Mouse (Mus musculus) kidney, embryonic 14.5 days (tissue): ENCODE results near the gene Scai. TPM values are rescaled to one million over a fixed set of nuclear protein-coding genes. Genes with fewer than 3 reads are reported as not detected.

Source experiments
- ATAC-seq: fragments of 200-750 bp; cut with Nextera tagmentation; 2 replicates; pipeline ENCODE4 v1.8.0; 2017; ENCODE audit warnings: moderate number of reproducible peaks, mild to moderate bottlenecking, moderate TSS enrichment, moderate library complexity; ENCODE audit not compliant: low FRiP score, low TSS enrichment
- H3K27ac ChIP-seq: fragments of 300-500 bp; sonication (generic); 2 replicates; pipeline ENCODE4 v1.5.1; 2014; ENCODE audit warnings: low read depth, mild to moderate bottlenecking, low read length, moderate library complexity, mixed read lengths
- H3K27me3 ChIP-seq: fragments of 300-500 bp; sonication (generic); 2 replicates; pipeline ENCODE4 v1.6.1; 2014; ENCODE audit warnings: mild to moderate bottlenecking, low read length; ENCODE audit not compliant: control insufficient read depth, insufficient read depth
- H3K36me3 ChIP-seq: fragments of 300-500 bp; sonication (generic); 2 replicates; pipeline ENCODE4 v1.6.1; 2014; ENCODE audit warnings: low read length, mixed read lengths; ENCODE audit not compliant: control insufficient read depth, insufficient read depth
- H3K4me1 ChIP-seq: fragments of 300-500 bp; sonication (generic); 2 replicates; pipeline ENCODE4 v1.6.1; 2014; ENCODE audit warnings: low read length, mixed read lengths; ENCODE audit not compliant: control insufficient read depth, insufficient read depth
- H3K4me2 ChIP-seq: fragments of 300-500 bp; sonication (generic); replicated peaks from 2 replicates; pipeline ENCODE4 v1.6.1; 2014; ENCODE audit warnings: low read depth, mild to moderate bottlenecking, low read length
- H3K4me3 ChIP-seq: fragments of 300-500 bp; sonication (generic); 2 replicates; pipeline ENCODE4 v1.5.1; 2014; ENCODE audit warnings: mild to moderate bottlenecking, low read length
- H3K9ac ChIP-seq: fragments of 300-500 bp; sonication (generic); 2 replicates; pipeline ENCODE4 v1.6.1; 2014; ENCODE audit warnings: low read depth, mild to moderate bottlenecking, low read length, moderate library complexity
- H3K9me3 ChIP-seq: fragments of 300-500 bp; sonication (generic); 2 replicates; pipeline ENCODE4 v1.6.1; 2016; ENCODE audit warnings: low read length; ENCODE audit not compliant: control insufficient read depth
- WGBS: fragments of 180-500 bp; shearing (Covaris S2); extraction: QIAGEN DNeasy Blood & Tissue Kit; methylation state at CpG from one replicate; pipeline ENCODE4 v1.1.7; 2014; 5-methylcytosine and 5-hydroxymethylcytosine counted together
- polyA plus RNA-seq: library from polyadenylated mRNA; unstranded; fragments of >200 nt; fragmentation: Nextera tagmentation; extraction: Ambion mirVana; gene quantifications from 2 replicates; pipeline ENCODE4 v1.2.1, GENCODE M21; 2014

Gene Scai
- polyA plus RNA-seq, 1 experiment from 2014 or later, result 14.1 TPM

DNA sequence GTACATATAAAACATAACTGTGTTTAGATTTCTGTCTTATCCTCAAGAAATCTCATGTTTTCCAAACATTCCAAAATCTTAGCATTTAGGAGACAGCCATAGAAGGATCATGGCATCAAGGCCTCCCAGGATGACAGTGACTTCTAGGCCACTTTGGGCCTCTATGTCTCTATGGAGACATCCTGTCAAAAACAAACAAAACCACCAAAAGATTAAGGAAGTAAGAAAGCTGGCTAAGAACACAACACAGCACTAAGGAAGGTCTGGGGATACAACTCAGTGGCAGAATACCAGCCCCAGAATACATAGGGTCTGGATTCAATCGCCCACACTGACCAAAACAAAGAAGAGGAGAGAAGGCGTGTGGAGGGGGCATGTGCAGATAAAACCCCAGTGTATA lies 12.8 kb upstream of the Scai start:
- Histone ChIP-seq H3K4me1 (no peaks in the 10 kb centered on the region), H3K27ac (no peak overlapping the region), H3K4me3 (no peak overlapping the region), H3K36me3 (peaks cover 23% of the 10 kb centered on the region), H3K9ac (no peak overlapping the region), H3K4me2 (no peak overlapping the region), H3K9me3 (no peaks in the 10 kb centered on the region), H3K27me3 (no peaks in the 10 kb centered on the region)
- ATAC-seq, result no peak
- 83% methylated on average over 2 of the region's 2 CpGs for WGBS

- 91% methylated on average over 2 of the region's 2 CpGs for WGBS
- no peak overlapping the region for H3K9ac ChIP-seq
- H3K4me3 ChIP-seq, result no peak overlapping the region
- no peak overlapping the region for H3K4me2 ChIP-seq
- H3K27ac ChIP-seq, result no peak overlapping the region
- H3K4me1 ChIP-seq, result 0 out of 2 replicates have a peak, but pooled peaks cover under 1% of the 10 kb centered on the region
- no peaks in the 10 kb centered on the region for H3K9me3 ChIP-seq
- H3K27me3 ChIP-seq, result no peaks in the 10 kb centered on the region
- peaks cover 20% of the 10 kb centered on the region for H3K36me3 ChIP-seq
- no peak for ATAC-seq
Measured at GRCm38 (mm10) chr2:39194809-39195208, 4.3 kb upstream of the Scai start.

- Histone ChIP-seq H3K4me1 (peaks cover 8% of the 10 kb centered on the region; the same call in 1 of the 2 replicates), H3K36me3 (peaks cover 3% of the 10 kb centered on the region; the same call in 1 of the 2 replicates), H3K9me3 (no peaks in the 10 kb centered on the region), H3K4me3 (peak overlapping the region; percentile 78), H3K9ac (peak overlapping the region; percentile 80), H3K27me3 (no peaks in the 10 kb centered on the region), H3K27ac (peak overlapping the region; percentile 90), H3K4me2 (peak overlapping the region; percentile 54)
- peak; percentile 86 for ATAC-seq
- whole genome bisulfite sequencing, result under 1% methylated on average over 38 of the region's 39 CpGs
Measured at GRCm38 (mm10) chr2:39189961-39190560, 473 bp downstream of the Scai start.

DNA sequence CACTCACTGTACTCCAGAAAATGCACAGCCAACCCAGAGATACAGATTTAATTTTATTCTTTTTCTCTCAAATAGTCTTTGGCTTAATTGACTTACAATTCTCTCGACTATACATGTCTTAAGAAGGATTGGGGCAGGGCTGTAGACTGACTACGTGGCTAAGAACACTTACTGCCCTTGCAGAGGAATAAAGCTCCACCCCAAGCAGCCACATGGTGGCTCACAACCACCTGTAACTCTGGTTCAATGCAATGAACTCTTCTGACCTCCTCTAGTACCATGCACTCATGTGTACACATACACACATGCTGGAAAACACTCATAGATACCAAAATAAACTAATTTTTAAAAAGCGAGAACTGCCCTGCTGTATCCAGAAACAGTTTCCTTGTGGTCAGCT lies 4.6 kb downstream of the Scai start:
- no peak for ATAC-seq
- Histone ChIP-seq H3K4me2 (no peak overlapping the region), H3K36me3 (peaks cover 8% of the 10 kb centered on the region; the same call in 1 of the 2 replicates), H3K27me3 (no peaks in the 10 kb centered on the region), H3K4me3 (no peak overlapping the region), H3K27ac (no peak overlapping the region), H3K4me1 (peaks cover 8% of the 10 kb centered on the region; the same call in 1 of the 2 replicates), H3K9me3 (no peaks in the 10 kb centered on the region), H3K9ac (no peak overlapping the region)
- WGBS, result 72% methylated on average over 3 of the region's 3 CpGs

- H3K4me1 ChIP-seq, result 0 out of 2 replicates have a peak, but pooled peaks cover under 1% of the 10 kb centered on the region
- ATAC-seq, result no peak
- no peak overlapping the region for H3K27ac ChIP-seq
- WGBS, result 99% methylated on average over 2 of the region's 2 CpGs
- H3K4me3 ChIP-seq, result no peak overlapping the region
- H3K27me3 ChIP-seq, result no peaks in the 10 kb centered on the region
- no peaks in the 10 kb centered on the region for H3K9me3 ChIP-seq
- H3K36me3 ChIP-seq, result peaks cover 19% of the 10 kb centered on the region; the same call in 1 of the 2 replicates
- no peak overlapping the region for H3K9ac ChIP-seq
- H3K4me2 ChIP-seq, result no peak overlapping the region
Measured at GRCm38 (mm10) chr2:39183587-39183986, 6.9 kb downstream of the Scai start.

DNA sequence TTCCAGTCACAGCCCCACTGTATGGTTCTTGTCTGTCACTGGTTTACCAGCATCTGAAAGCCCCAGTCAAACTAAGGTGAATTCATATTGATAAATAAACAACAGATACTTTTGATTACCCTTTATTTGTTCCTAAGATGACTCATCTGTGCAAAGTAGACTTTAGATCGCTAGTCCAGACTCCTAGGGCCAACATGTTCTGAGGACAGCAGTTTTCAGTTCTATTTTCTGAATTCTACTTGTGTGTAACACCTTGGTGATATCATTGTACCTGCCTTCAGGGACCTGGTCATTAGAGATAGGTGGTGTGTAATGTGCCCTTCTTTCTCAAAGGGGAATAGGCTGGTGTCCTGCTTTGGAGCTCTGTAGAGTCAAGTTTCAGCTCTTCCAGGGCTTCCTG lies 29.5 kb downstream of the Scai start:
- H3K27me3 ChIP-seq, result no peaks in the 10 kb centered on the region
- no peak overlapping the region for H3K4me2 ChIP-seq
- no peaks in the 10 kb centered on the region; the same call in 1 of the 2 replicates for H3K36me3 ChIP-seq
- no peak overlapping the region for H3K9ac ChIP-seq
- no peaks in the 10 kb centered on the region for H3K9me3 ChIP-seq
- H3K27ac ChIP-seq, result no peak overlapping the region
- 0 out of 2 replicates have a peak, but pooled peaks cover 6% of the 10 kb centered on the region for H3K4me1 ChIP-seq
- no peak for ATAC-seq
- H3K4me3 ChIP-seq, result no peak overlapping the region
- 97% methylated on average over 1 of the region's 1 CpGs for WGBS

GRCm38 (mm10) chr2:39157916-39158315 lies 32.6 kb downstream of the Scai start:
- Histone ChIP-seq H3K9me3 (no peaks in the 10 kb centered on the region), H3K4me1 (0 out of 2 replicates have a peak, but pooled peaks cover 6% of the 10 kb centered on the region), H3K4me3 (no peak overlapping the region), H3K27me3 (no peaks in the 10 kb centered on the region), H3K9ac (no peak overlapping the region), H3K4me2 (no peak overlapping the region), H3K36me3 (no peaks in the 10 kb centered on the region; the same call in 1 of the 2 replicates), H3K27ac (no peak overlapping the region)
- ATAC-seq, result no peak
- WGBS, result 69% methylated on average over 1 of the region's 1 CpGs

GRCm38 (mm10) chr2:39156821-39157220 lies 33.7 kb downstream of the Scai start:
- Histone ChIP-seq H3K9ac (no peak overlapping the region), H3K4me2 (no peak overlapping the region), H3K4me1 (0 out of 2 replicates have a peak, but pooled peaks cover 6% of the 10 kb centered on the region), H3K4me3 (no peak overlapping the region), H3K27me3 (no peaks in the 10 kb centered on the region), H3K27ac (no peak overlapping the region), H3K36me3 (no peaks in the 10 kb centered on the region; the same call in 1 of the 2 replicates), H3K9me3 (no peaks in the 10 kb centered on the region)
- WGBS, result 74% methylated on average over 1 of the region's 1 CpGs
- ATAC-seq, result no peak

DNA sequence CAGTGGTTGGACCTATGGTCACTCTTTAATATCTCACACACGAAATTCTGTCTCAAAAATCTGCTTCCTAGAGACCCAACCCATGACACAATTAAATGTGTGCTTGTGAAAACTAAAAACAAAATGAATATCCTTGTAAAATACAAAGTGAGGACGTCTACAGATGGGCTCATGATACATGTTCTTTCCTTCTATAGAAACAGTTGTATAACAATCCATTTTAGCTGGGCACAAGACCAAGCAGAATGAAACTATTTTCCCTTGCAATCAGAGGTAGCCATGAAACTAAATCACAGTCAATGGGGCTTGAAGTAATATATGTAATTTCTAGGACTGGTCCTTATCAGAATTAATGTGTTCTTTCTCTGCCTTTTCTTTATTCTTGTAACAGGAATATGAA lies 39.6 kb downstream of the Scai start:
- WGBS, result 84% methylated on average over 2 of the region's 2 CpGs
- Histone ChIP-seq H3K9ac (no peak overlapping the region), H3K9me3 (no peaks in the 10 kb centered on the region), H3K36me3 (no peaks in the 10 kb centered on the region), H3K4me1 (no peaks in the 10 kb centered on the region), H3K4me3 (no peak overlapping the region), H3K27me3 (no peaks in the 10 kb centered on the region), H3K4me2 (no peak overlapping the region), H3K27ac (no peak overlapping the region)
- no peak for ATAC-seq
